Mouse (Mus musculus): ENCODE results near the gene Senp3.

GRCm38 (mm10) chr11:69657462-69657881 is 24.4 kb downstream of the Senp3 start:
- TF ChIP-seq CTCF (conservative IDR thresholded peaks at IDR 0.05; ENCODE audit: low read length) (no peak), POU5F1 (IDR thresholded peaks at IDR 0.05; ENCODE audit: borderline replicate concordance, low read length) (no peak)
